Mouse (Mus musculus) neural tube, embryonic 10.5 days (tissue): Measurements from ENCODE around the gene B4galnt2.

Experiments used
- DNase-seq: peaks from one replicate; pipeline ENCODE4 v3.0.0-alpha.2; 2017; ENCODE audit warnings: low spot score; ENCODE audit errors: extremely low spot score

Gene B4galnt2

DNA sequence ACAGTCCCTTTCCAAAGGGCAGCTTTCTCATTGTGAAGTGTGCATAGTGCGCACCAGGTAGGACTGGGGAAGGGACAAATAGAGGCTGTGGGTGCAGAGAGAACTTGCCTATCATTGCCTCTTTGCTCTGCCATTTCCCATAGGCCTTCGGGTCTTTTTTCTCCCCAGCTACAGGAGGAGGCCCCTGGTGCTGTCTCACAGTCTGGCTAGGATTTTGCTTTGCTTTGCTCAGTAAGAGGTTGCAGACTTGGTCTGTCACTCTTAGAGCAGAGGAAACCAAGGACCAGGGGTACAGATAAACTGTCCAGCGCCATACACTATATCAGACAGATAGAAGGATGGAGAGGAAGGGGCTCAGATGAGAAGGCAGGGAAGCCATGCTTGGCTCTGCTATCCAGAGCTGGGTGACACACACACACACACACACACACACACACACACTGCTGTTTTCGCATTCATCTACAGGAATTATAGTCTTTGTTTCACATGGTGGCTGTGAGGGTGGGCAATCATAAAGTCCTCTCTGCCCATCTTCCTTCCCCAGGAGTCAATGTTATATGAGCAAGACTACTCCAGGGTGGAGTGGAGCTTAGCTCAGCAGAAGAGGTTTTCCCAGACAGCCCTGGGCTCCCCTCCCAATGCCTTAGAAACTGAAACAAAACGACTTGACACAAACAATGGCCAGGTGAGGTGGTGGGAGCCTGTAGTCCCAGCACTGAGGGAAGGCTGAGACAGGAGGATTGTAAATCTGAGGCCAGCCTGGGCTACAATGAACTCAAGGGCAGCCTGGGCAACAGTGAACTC is 73.8 kb downstream of the B4galnt2 start:
- no peak for DNase-seq

DNA sequence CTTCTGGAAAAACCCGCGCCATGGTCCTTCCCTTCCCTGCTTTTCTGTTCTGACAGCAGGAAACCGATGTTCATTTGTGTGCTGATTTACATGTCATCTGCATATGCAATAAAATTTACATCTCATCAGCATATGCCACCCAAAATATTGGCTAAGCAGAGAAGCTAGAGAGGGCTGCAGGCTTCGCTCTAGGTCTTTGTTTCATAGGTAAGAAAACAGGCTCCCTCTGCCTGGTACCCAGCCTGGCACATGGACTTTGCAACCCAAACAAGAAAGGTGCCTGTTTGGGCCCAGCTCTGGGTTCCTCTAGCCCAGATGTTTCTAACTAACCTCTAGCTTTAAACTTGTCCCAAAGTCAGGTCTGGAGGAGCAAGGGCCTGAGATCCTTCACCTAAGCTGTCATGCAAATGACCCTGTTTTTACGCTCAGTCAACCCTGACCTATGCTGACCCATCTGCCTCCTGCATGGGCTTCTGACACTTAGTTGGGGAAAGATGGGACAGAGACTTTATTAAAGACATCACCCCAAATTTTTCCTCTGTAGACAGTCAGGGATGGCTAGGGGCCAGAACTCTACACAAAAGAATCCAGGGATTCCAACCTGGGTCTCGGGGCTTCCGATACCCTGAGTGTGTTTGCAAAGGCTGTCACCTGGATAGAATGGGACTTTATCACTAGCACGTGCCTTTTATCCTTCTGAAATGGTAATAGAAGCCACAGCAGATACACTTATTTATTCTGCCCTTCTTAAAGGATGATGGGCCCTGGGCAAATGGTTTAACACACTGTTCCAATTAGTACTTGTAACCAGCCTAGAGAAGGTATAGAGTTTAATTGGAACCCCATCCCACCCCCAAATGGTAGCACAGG is 75.5 kb downstream of the B4galnt2 start:
- DNase-seq, result no peak

DNA sequence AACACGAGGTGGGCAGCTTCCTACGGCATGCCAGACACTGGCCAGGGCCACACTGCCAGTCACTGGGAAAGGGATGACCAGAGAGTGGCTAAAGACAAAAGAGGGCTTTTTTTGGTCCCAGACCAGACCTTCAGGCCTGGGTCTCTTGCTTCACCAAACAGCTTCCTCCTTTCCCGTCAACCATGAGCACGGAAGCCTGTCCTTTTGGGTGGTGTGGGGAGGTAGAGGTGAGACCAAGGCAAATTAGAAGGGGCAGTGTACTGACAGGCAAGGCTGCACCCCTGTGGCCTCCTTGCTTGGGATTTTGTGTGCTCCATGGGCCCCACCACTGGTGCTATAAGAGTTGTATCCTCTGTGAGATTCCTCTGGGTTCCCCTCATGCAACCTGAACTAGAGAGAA is 76.1 kb downstream of the B4galnt2 start:
- DNase-seq, result no peak

DNA sequence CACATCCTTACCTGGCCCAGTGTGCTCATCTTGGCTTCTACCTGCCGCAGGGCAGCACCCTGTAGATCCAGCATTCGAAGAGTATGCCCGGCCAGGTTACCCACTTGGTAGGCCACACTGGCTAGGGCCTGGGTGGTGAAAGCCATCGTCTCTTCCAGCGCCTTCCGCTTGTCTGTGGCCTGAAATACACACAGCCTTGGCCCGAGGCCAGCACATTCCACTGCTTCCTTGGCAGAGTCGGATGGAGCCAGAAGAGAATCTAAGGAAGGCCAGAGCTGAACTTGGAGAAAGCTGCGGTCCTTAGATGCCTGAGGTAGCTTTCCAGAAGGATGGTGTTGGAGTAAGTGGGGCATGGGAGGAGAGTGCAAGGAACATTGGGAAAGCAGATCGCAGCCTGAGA is 77.6 kb downstream of the B4galnt2 start, which contains the start of gene Gngt2:
TSS of gene Gngt2 (plus strand) at position 158 of the 400 bp plus-strand sequence.
- DNase-seq, result no peak

DNA sequence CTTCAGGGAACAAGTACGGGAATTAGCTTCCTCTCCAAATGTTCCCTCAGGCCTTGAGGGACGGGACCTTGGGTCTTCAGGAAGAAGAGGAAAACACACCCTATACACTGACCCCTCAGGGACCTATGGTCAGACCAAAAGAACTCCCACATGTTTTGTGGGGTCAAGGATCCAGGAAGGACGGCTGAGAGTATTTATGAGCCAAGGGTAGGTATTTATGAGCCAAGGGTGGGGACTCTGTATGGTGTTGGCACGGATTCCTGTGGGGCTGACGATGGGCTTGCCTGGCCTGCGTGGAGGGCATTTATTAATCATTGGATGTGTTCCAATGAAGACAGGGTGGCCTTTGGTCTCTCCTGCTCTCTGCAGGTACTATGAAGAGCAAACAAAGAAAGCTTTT is 78.3 kb downstream of the B4galnt2 start:
- DNase-seq, result no peak

DNA sequence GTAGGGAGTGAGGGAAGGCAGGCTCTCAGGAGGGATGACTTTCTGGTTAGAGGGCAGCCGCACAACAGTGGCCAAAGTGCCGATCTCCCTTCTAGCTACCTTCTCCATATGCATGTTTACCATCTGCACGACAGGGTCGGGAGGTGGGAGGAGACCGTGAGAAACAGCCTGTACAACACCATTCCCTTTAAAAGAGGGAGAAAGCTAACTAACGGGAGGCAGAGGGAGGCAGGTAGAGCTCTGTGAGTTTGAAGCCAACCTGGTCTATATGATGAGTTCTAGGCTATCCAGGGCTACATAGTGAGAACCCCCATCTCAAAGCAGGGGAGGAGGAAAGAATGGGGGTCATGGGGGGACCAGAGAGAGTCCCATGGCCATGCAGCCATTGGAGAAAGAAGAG is 78.9 kb downstream of the B4galnt2 start:
- DNase-seq, result no peak

DNA sequence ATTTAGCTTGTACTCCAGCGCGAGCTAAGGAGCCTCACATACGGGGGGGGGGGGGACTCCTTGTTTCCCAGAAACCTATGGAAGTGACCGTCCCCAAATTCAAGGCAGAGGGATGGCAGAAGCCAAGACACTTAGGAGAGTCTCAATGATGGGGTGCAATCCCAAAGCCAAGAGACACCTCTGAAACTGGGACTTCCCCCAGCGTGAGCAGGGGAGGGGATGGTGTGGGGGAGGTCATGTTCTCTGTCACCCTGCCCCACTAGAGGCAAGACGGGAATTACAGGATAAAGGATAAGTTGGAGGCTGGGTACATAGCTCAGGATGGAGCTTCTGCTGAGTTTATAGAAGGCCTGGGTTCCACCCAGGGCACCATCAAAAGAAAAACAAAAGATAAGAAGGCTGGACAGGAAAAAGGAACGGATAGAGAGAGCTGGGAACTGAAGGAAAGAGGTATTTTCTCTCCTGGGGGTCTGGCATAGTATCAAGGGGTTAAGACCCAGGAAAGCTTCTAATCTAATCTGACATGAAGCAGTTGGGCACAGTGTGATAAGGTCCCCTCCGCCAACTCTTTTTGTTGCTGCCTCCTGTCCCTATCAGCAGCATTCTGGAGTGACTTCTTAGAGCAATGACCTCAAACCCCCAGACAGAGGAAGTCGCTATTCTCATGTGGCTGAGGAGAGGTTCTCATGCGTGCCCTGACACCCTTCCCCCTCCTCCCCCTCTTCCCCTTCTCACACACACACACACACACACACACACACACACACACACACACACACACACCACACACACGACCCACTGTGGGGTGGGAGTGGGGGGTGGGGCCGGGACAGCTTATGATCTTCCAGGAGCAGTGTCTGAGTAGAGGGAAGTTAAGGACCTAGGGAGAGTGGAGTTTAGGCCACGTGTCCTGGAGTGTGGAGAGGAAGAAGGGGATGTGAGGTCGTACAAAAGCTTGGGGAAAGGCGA is 79.7 kb downstream of the B4galnt2 start:
- DNase-seq, result no peak

DNA sequence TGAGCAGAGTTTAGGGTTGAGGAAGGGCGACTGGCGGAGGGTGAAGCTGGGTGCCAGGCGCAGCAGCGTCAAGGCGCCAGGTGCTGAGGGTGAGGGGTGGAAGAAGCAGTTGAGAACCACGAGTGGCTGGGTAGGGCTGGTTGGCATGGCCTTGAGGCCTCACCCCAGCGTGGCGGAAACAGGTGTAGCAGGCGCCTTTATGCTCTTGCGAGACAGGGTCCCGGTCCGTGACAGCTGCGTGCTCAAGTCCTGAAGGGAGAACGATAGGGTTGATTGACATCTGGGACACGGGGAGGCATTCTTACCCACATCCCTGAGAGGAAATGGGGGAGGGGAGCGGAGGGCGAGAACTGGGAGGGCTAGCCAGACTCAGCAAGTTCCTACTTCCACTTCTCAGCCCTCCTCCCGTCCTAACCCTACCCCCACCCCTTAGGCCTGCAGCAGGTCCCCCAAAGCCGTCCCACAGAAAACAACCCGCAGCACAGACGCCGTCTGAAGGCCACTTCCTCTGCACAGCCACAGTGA is 80.5 kb downstream of the B4galnt2 start:
- no peak for DNase-seq

DNA sequence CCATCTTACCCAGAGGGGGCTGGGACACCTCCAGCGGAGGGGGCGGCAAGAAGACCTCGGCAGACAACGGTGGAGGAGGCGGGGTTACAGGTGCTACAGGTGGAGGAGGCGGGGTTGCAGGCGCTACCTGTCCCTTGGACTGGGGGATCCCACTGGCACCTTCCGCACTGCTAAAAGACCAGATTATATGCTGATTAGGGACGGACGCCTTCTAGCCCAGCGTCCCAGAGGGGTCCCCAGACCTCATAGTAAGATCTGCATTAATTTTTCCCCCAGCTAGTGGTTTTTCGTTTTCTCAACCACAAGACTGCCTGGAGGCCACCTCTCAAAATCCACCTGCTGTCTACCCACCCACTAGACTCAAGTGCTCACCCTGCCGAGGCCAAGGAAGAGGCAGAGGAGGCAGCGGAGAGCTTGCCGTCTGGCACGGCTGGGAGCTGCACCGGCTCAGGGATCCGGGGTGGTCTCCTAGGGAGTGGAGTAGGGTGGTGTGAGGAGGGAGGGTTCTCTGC is 81.0 kb downstream of the B4galnt2 start:
- DNase-seq, result no peak

DNA sequence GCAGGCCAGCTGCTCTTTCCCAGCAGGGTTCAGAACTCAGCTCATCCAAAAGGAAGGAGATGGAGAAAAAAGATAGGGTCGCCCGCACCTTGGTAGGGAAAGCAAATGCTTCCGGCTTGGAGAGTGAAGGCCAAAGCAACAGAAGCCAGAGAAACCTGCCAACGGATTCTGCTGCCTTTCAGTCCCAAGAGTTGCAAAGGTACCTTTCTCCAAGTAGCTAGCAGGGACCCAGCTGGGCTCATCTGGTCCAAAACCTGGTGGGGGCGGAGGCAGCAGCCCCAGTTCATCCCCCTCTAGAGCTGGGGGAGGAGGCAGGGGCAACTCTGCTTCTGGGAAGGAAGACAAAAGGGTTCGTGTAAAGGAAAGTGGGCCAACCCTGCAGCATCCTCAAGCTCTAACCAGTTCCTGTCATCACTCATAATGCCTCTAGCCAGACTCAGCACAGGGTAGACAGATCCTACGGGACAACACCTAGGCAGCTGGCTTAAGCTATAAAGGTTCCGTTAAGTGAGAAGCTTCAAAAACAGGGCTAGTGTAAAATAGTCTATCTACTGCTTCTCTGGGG is 81.6 kb downstream of the B4galnt2 start:
- no peak for DNase-seq

DNA sequence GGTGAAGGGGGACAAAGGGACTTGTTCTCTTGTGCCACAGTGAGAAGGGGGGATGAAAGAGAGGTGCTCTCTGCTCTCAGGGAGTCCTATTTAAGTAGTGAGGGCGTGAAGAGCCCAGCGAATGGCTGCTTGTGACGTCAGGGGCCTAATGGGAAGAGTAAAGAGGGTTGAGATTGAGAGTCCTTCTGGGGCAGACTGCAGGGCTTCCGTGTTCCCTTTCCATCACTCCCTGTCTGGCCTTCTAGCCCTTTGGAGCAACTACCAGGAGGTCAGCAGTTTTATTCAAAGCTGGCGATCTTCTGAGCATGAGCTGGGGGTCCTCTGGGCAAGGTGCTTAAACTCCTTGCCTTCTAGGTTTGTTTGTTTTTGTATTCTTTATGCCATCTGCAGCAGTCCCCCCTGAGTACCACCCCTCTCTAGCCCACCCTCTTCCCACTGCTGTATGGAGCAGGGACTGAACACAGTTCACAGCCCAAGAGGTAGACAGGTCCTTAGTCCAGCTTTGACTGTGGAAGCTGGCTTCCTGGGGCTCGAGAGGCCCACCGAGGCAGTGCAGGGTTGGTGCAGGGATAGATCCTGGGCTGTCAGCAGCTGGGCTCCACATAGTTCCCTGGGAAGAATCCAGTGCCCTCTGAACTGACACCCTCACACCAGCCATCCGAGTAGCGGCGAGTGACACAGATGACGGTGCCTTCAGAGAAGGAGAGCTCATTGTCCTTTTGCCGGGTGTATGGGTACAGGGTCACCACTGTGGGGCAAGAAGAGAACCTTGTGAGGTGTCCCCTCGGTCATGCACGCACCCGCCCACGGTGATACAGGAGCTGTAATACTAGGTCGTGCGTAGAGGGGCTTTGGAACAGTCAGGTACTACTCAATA is 82.3 kb downstream of the B4galnt2 start:
- no peak for DNase-seq

DNA sequence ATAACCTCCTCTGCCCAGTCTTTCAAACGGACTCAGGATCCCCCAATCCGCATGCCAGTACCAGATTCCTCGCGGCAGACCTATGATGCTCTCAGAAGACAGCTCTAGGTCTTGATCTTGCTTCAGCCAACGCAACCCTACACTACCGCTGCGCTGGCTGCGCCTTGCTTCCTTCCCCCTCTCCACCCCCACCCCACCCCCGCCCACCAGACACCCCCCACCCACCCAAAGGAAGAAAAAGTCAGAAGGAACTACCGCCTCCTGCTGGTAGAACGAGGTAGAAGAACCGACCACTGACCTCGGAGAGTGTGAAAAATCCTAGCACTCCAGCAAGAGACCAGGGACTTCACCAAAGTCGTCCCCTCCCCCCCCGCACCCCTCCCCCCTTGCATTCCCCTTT is 83.0 kb downstream of the B4galnt2 start:
- no peak for DNase-seq

DNA sequence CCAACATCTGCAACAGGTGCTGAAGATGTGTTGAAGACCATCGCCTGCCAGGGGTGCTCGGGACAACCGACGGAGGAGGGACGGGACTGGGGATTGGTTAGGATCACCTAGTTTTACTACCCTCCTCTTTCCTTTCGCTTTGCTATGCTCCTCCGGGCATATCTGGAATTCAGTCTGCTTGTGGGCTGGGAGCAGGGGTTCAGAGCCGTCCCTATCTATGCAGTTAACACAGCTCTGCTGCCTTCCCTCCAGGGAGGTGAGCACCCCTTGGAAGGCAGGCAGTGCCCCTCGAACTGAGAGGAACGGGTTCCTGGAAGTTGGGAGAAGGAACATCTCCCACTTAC is 83.4 kb downstream of the B4galnt2 start:
- no peak for DNase-seq

DNA sequence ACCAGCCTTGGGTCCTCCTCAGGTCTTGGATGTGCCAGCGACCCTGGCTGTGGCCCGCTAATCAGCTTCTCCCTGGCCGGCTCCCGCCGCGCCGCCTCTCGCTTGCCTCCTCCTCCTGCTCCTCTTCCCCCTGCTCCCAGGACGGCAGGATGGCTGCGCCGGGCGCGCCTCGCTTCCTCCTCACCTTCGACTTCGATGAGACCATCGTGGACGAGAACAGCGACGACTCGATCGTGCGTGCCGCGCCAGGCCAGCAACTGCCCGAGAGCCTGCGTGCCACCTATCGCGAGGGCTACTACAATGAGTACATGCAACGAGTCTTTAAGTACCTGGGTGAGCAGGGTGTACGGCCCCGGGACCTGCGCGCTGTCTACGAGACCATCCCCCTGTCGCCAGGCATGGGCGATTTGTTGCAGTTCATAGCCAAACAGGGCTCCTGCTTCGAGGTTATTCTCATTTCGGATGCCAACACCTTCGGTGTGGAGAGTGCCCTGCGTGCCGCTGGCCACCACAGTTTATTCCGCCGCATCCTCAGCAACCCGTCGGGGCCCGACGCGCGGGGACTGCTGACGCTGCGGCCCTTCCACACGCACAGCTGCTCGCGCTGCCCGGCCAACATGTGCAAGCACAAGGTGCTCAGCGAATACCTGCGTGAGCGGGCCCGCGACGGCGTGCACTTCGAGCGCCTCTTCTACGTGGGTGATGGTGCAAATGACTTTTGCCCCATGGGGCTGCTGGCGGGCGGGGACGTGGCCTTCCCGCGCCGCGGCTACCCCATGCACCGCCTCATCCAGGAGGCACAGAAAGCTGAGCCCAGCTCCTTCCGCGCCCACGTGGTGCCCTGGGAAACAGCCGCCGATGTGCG is 84.0 kb downstream of the B4galnt2 start:
- peak; percentile 55 for DNase-seq

DNA sequence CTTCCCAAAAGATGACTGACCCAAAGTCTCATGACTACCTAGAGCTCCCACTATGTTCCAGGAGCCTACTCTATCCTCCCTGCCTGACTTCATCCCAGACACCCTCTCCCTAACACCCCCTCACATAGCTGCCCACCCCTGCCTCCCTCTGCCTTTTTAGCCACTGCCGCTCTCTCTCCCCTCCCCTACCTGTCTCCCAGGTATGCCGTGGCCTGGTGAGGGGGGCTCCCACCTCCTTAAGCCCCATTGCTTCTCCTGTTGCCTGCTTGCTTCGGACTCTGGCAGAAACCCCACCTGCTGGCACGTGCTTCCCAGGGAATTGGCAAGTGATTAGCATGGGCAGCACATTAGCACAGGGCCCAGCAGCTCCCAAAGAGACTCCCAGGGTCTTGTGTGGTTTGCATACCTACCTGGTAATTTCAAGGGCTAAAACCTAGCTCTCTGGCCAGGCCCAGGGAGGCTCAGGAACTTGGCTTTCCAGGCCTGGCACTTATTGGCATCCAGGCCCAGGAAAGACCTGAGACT is 85.1 kb downstream of the B4galnt2 start:
- DNase-seq, result no peak

DNA sequence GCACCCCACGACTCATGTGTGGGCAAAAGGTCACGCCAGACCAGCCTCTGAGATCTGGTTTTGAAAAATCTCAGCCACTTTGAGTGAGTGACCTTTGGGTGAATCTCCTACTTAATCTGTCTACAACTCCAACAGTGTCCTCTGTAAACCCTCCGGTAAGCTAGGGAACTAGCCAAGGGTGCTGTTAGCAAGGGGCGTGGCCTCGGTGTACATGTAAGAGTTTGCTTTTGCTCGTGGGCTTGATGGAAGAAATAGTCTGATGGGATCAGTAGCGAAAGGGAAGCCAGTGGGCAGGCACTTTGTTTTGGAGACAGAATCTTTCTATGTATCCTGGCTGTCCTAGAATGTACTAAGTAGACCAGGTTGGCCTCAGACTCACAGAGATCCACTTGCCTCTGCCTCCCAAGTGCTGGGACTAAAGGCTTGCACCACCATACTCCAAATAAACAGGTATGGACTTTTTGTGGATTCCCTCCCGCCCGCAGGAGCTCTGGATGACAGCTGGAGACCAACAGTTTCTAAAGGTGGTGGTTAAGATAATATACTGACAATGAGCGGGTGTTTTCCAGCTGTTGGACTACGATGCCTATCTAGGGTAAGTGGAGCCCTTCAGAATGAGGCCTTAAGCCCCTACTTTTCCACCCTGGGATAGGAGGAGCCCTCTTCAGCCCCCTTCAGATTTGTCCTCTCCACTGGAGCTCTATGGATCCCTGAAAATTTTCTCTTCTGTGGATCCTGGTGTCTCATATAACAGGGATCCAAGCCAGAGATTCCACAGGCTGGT is 86.3 kb downstream of the B4galnt2 start:
- DNase-seq, result no peak

DNA sequence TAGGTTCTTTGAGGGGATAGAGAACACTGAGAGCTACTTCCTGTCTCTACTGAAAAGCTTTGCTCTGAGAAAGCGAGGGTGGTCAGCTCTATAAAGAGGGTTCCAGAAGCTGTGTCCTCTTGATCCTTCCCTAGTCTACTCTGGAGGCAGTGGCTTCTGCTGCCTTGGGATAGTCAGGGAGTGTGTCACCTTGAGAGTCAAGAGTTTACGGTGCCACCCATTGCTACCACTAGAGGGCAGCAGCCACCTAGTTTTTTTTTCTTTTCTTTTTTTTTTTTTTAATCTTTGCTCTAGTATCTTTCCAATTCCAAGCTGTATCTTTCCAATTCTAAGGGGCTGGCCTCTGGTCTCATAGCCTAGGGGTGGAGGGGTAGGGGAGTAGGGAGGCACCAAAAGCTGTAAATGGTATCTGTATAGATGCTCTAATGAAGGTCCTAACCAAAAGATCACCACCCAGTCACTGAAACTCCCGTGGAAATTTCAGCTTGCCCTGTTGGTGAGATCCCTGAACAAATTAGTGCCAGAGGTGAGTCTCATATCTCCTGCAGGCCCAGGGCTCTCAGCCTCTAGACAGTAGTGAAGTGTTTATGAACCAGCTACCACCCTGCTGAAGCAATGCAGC is 87.1 kb downstream of the B4galnt2 start:
- DNase-seq, result peak; percentile 57
